Mouse (Mus musculus): ENCODE data around the gene Zfp777. TPM values are rescaled to one million over a fixed set of nuclear protein-coding genes. Genes with fewer than 3 reads are reported as not detected.

Zfp777 gene
- total RNA-seq, 1 experiment, result 18.2 TPM

DNA sequence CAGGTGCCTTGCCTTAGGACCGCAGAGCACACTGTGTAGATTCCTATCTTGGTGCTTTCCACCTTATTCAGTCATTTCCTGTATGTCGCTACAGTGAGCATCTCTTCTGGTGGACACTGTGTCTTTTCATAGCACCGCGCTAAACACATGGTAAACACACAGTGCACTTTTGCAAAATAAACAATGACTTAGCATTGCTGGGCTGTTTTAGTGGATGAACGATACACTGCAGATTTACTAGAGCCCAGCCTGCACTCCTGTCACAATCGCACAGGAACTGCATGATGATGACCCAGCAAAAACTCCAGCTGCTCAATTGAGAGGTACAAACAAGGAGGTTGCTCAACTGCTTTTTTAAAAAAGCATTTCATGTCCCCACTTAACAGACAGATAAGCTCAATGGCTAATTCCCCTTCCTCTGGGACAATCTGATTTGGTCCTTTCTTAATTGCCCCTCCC is 35.1 kb upstream of the Zfp777 start:
- TF ChIP-seq HCFC1 (IDR thresholded peaks at IDR 0.05; ENCODE audit: borderline replicate concordance, insufficient read depth, low read length) (no peak), CHD2 (IDR thresholded peaks at IDR 0.05; ENCODE audit: low read depth, low read length) (no peak), ZNF384 (IDR thresholded peaks at IDR 0.05; ENCODE audit: low read depth, low read length) (no peak), MAFK (IDR thresholded peaks at IDR 0.05; ENCODE audit: insufficient read depth, low read depth, low read length) (no peak), ZC3H11A (IDR thresholded peaks at IDR 0.05; ENCODE audit: borderline replicate concordance, low read depth, low read length) (no peak)
- in situ Hi-C loops (cut with MboI; ENCODE audit: low sequenced_read_pairs in 2 of 2, unreplicated experiment in 2 of 2), result no loop called here
- DNase-seq (ENCODE audit: low read depth, low spot score), result no peak
- Histone ChIP-seq H3K9ac (ENCODE audit: insufficient read depth, low read depth, low read length, poor library complexity, severe bottlenecking) (no peak overlapping the region), H3K36me3 (ENCODE audit: control insufficient read depth, insufficient read depth, low read length, poor library complexity, severe bottlenecking) (peaks cover 23% of the 10 kb centered on the region), H3K27ac (ENCODE audit: insufficient read depth, low read depth, low read length, poor library complexity, severe bottlenecking) (no peak overlapping the region), H3K4me3 (ENCODE audit: insufficient read depth in 1 of 2, low read depth in 1 of 2, low read length in 2 of 2, poor library complexity in 1 of 2, severe bottlenecking in 1 of 2) (no peak overlapping the region), H3K4me1 (ENCODE audit: control insufficient read depth in 2 of 2, insufficient read depth in 2 of 2, low read length in 2 of 2, poor library complexity in 1 of 2) (peaks cover 1 to 3% of the 10 kb centered on the region in 2 experiments; a peak in 1 of 4 replicates), H3K9me3 (ENCODE audit: control insufficient read depth, insufficient read depth, low read depth, low read length) (no peaks in the 10 kb centered on the region)

DNA sequence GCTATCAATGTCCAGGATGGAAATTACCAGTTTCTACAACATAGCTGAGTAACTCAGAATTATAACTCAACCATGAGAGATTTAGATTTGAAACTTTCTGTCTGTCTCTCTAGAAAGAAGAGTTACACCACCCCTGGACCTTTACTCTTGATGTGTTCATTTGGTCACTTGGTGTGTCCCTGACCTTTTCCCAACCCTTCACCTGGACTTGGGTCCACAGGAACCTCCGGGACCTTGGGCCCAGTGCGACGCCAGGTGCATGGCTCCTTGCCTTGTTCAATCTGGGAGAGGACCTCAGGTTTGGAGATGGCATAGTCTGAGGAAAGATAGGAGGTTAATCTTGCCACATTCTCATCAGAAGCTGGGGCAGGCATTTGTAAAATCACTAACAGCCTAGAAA is 33.2 kb upstream of the Zfp777 start:
- Histone ChIP-seq H3K4me1 (ENCODE audit: control insufficient read depth in 2 of 2, insufficient read depth in 2 of 2, low read length in 2 of 2, poor library complexity in 1 of 2) (peaks cover 2 to 3% of the 10 kb centered on the region in 2 experiments; a peak in 1 of 4 replicates), H3K27ac (ENCODE audit: insufficient read depth, low read depth, low read length, poor library complexity, severe bottlenecking) (no peak overlapping the region), H3K9me3 (ENCODE audit: control insufficient read depth, insufficient read depth, low read depth, low read length) (no peaks in the 10 kb centered on the region), H3K9ac (ENCODE audit: insufficient read depth, low read depth, low read length, poor library complexity, severe bottlenecking) (no peak overlapping the region), H3K36me3 (ENCODE audit: control insufficient read depth, insufficient read depth, low read length, poor library complexity, severe bottlenecking) (peaks cover 23% of the 10 kb centered on the region), H3K4me3 (ENCODE audit: insufficient read depth in 1 of 2, low read depth in 1 of 2, low read length in 2 of 2, poor library complexity in 1 of 2, severe bottlenecking in 1 of 2) (no peak overlapping the region)
- TF ChIP-seq HCFC1 (IDR thresholded peaks at IDR 0.05; ENCODE audit: borderline replicate concordance, insufficient read depth, low read length), result no peak
- TF ChIP-seq CHD2 (IDR thresholded peaks at IDR 0.05; ENCODE audit: low read depth, low read length), result no peak
- TF ChIP-seq ZC3H11A (IDR thresholded peaks at IDR 0.05; ENCODE audit: borderline replicate concordance, low read depth, low read length), result no peak
- no peak for DNase-seq (ENCODE audit: low read depth, low spot score)
- in situ Hi-C loops (cut with MboI; ENCODE audit: low sequenced_read_pairs in 2 of 2, unreplicated experiment in 2 of 2), result no loop called here

GRCm38 (mm10) chr6:48081021-48081420 is 32.3 kb upstream of the Zfp777 start:
- H3K36me3 ChIP-seq (ENCODE audit: control insufficient read depth, insufficient read depth, low read length, poor library complexity, severe bottlenecking), result peaks cover 23% of the 10 kb centered on the region

GRCm38 (mm10) chr6:48073316-48073715 is 24.6 kb upstream of the Zfp777 start:
- no peak for TF ChIP-seq ZC3H11A (IDR thresholded peaks at IDR 0.05; ENCODE audit: borderline replicate concordance, low read depth, low read length)
- no peak for TF ChIP-seq HCFC1 (IDR thresholded peaks at IDR 0.05; ENCODE audit: borderline replicate concordance, insufficient read depth, low read length)
- TF ChIP-seq MAFK (IDR thresholded peaks at IDR 0.05; ENCODE audit: insufficient read depth, low read depth, low read length), result no peak
- TF ChIP-seq CHD2 (IDR thresholded peaks at IDR 0.05; ENCODE audit: low read depth, low read length), result no peak
- TF ChIP-seq ZNF384 (IDR thresholded peaks at IDR 0.05; ENCODE audit: low read depth, low read length), result no peak
- Histone ChIP-seq H3K9ac (ENCODE audit: insufficient read depth, low read depth, low read length, poor library complexity, severe bottlenecking) (no peak overlapping the region; the same call in 1 of the 2 replicates), H3K27ac (ENCODE audit: insufficient read depth, low read depth, low read length, poor library complexity, severe bottlenecking) (no peak overlapping the region), H3K4me1 (ENCODE audit: control insufficient read depth in 2 of 2, insufficient read depth in 2 of 2, low read length in 2 of 2, poor library complexity in 1 of 2) (no peaks in the 10 kb centered on the region), H3K9me3 (ENCODE audit: control insufficient read depth, insufficient read depth, low read depth, low read length) (no peaks in the 10 kb centered on the region), H3K36me3 (ENCODE audit: control insufficient read depth, insufficient read depth, low read length, poor library complexity, severe bottlenecking) (peaks cover 2% of the 10 kb centered on the region), H3K4me3 (ENCODE audit: insufficient read depth in 1 of 2, low read depth in 1 of 2, low read length in 2 of 2, poor library complexity in 1 of 2, severe bottlenecking in 1 of 2) (no peak overlapping the region)
- in situ Hi-C loops (cut with MboI; ENCODE audit: low sequenced_read_pairs in 2 of 2, unreplicated experiment in 2 of 2), result no loop called here
- DNase-seq (ENCODE audit: low read depth, low spot score), result no peak

More at GRCm38 (mm10) chr6:48081021-48081420, 32.3 kb upstream of the Zfp777 start:
- DNase-seq (ENCODE audit: low read depth, low spot score), result no peak
- H3K27ac ChIP-seq (ENCODE audit: insufficient read depth, low read depth, low read length, poor library complexity, severe bottlenecking), result no peak overlapping the region
- H3K9me3 ChIP-seq (ENCODE audit: control insufficient read depth, insufficient read depth, low read depth, low read length), result no peaks in the 10 kb centered on the region
- TF ChIP-seq ZNF384 (IDR thresholded peaks at IDR 0.05; ENCODE audit: low read depth, low read length), result no peak
- TF ChIP-seq MAFK (IDR thresholded peaks at IDR 0.05; ENCODE audit: insufficient read depth, low read depth, low read length), result no peak
- no peak for TF ChIP-seq ZC3H11A (IDR thresholded peaks at IDR 0.05; ENCODE audit: borderline replicate concordance, low read depth, low read length)
- TF ChIP-seq HCFC1 (IDR thresholded peaks at IDR 0.05; ENCODE audit: borderline replicate concordance, insufficient read depth, low read length), result no peak
- no peak for TF ChIP-seq CHD2 (IDR thresholded peaks at IDR 0.05; ENCODE audit: low read depth, low read length)
- no peak overlapping the region for H3K9ac ChIP-seq (ENCODE audit: insufficient read depth, low read depth, low read length, poor library complexity, severe bottlenecking)
- H3K4me1 ChIP-seq (ENCODE audit: control insufficient read depth in 2 of 2, insufficient read depth in 2 of 2, low read length in 2 of 2, poor library complexity in 1 of 2), result peaks cover 2 to 3% of the 10 kb centered on the region in 2 experiments; a peak in 1 of 4 replicates
- no peak overlapping the region for H3K4me3 ChIP-seq (ENCODE audit: insufficient read depth in 1 of 2, low read depth in 1 of 2, low read length in 2 of 2, poor library complexity in 1 of 2, severe bottlenecking in 1 of 2)
- in situ Hi-C loops (cut with MboI; ENCODE audit: low sequenced_read_pairs in 2 of 2, unreplicated experiment in 2 of 2), result no loop called here

DNA sequence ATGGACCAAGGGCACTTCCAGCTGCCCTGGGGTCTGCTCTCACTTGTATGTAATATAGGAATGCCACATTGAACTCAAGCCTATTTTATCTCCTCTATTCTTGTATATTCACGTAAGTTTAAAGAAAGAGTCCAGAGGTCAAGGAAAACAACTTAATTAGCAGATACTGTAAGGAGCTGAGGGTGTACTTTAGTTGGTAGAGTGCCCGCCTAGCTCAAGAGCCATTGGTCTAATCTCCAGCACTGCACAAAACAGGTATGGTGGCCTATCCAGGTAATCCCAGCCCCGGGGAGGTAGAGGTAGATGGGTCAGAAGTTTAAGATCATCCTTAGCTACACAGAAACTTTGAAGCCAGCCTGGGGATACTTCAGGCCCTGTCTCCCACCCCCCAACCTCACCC is 18.8 kb upstream of the Zfp777 start:
- Histone ChIP-seq H3K4me1 (ENCODE audit: control insufficient read depth in 2 of 2, insufficient read depth in 2 of 2, low read length in 2 of 2, poor library complexity in 1 of 2) (peaks cover 0 to 6% of the 10 kb centered on the region in 2 experiments; a peak in 3 of 4 replicates), H3K9ac (ENCODE audit: insufficient read depth, low read depth, low read length, poor library complexity, severe bottlenecking) (no peak overlapping the region; the same call in 1 of the 2 replicates), H3K4me3 (ENCODE audit: insufficient read depth in 1 of 2, low read depth in 1 of 2, low read length in 2 of 2, poor library complexity in 1 of 2, severe bottlenecking in 1 of 2) (no peak overlapping the region), H3K36me3 (ENCODE audit: control insufficient read depth, insufficient read depth, low read length, poor library complexity, severe bottlenecking) (peaks cover 9% of the 10 kb centered on the region), H3K27ac (ENCODE audit: insufficient read depth, low read depth, low read length, poor library complexity, severe bottlenecking) (no peak overlapping the region), H3K9me3 (ENCODE audit: control insufficient read depth, insufficient read depth, low read depth, low read length) (no peaks in the 10 kb centered on the region)
- DNase-seq (ENCODE audit: low read depth, low spot score), result no peak
- in situ Hi-C loops (cut with MboI; ENCODE audit: low sequenced_read_pairs in 2 of 2, unreplicated experiment in 2 of 2), result no loop called here
- TF ChIP-seq ZC3H11A (IDR thresholded peaks at IDR 0.05; ENCODE audit: borderline replicate concordance, low read depth, low read length) (no peak), CHD2 (IDR thresholded peaks at IDR 0.05; ENCODE audit: low read depth, low read length) (no peak), ZNF384 (IDR thresholded peaks at IDR 0.05; ENCODE audit: low read depth, low read length) (no peak), HCFC1 (IDR thresholded peaks at IDR 0.05; ENCODE audit: borderline replicate concordance, insufficient read depth, low read length) (no peak), MAFK (IDR thresholded peaks at IDR 0.05; ENCODE audit: insufficient read depth, low read depth, low read length) (no peak)
